Mouse (Mus musculus): Measurements from ENCODE around the gene Polr1e. TPM values are rescaled to one million over a fixed set of nuclear protein-coding genes. Genes with fewer than 3 reads are reported as not detected.
A peak's percentile ranks its signal among the peaks of the same experiment; 100 is the strongest.
"Not testable (repeated sequence)": the region's sequence is repeated elsewhere in the genome, so short reads cannot be mapped to it uniquely, and the experiment has no call there.

The Polr1e gene
- polyA plus RNA-seq, 1 experiment from 2014 or later = 35.3 TPM

- no peak overlapping the region for H3K9ac ChIP-seq (ENCODE audit: low read length)
- DNase-seq (ENCODE audit: low spot score) = no peak
- H3K9me3 ChIP-seq (replicated peaks; ENCODE audit: control insufficient read depth, low read length) = no peaks in the 10 kb centered on the region
- 90% methylated on average over 13 of the region's 13 CpGs for WGBS
- H3K4me3 ChIP-seq (ENCODE audit: low read depth, low read length) = no peak overlapping the region
- H3K27ac ChIP-seq (ENCODE audit: low read depth, low read length) = no peak overlapping the region
- H3K4me1 ChIP-seq (ENCODE audit: control insufficient read depth, insufficient read depth, low read length) = no peaks in the 10 kb centered on the region
- no peak for ATAC-seq
- H3K36me3 ChIP-seq (ENCODE audit: control insufficient read depth, insufficient read depth, low read length) = peaks cover 76% of the 10 kb centered on the region
- H3K27me3 ChIP-seq (replicated peaks; ENCODE audit: control insufficient read depth, insufficient read depth, low read length) = no peaks in the 10 kb centered on the region
- no peak overlapping the region for H3K4me2 ChIP-seq (ENCODE audit: low read length)
These were observed 19.4 kb downstream of the Polr1e start for GRCm38 (mm10) chr4:45037455-45038410.

- not testable (repeated sequence) for H3K27ac ChIP-seq (ENCODE audit: low read depth, low read length); H3K27me3 ChIP-seq (replicated peaks; ENCODE audit: control insufficient read depth, insufficient read depth, low read length); H3K4me2 ChIP-seq (ENCODE audit: low read length); H3K4me3 ChIP-seq (ENCODE audit: low read depth, low read length); ATAC-seq; H3K9ac ChIP-seq (ENCODE audit: low read length); H3K4me1 ChIP-seq (ENCODE audit: control insufficient read depth, insufficient read depth, low read length); DNase-seq (ENCODE audit: low spot score); H3K9me3 ChIP-seq (replicated peaks; ENCODE audit: control insufficient read depth, low read length)
- H3K36me3 ChIP-seq (ENCODE audit: control insufficient read depth, insufficient read depth, low read length) = peaks cover 75% of the 10 kb centered on the region
- 62% methylated on average over 8 of the region's 8 CpGs for WGBS
These were observed 20.5 kb downstream of the Polr1e start for GRCm38 (mm10) chr4:45038879-45039278.

DNA sequence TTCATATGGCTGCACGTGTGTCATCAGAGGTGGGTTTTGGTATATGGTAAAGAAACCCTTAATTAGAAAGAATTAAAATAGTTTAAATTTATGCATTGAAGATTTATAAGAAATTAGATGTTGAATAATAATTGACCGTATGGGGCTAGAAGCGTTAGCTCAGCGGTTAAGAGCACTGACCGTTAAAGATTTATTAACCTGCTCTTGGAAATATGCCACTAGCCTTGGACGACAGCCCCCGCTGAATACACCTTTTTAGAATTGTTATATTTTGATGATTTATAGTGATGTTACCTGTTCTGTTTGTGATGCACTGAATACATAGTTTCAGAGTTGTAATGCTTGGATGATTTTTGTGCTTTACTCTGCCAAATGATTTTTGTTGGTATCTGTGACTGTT lies 21.2 kb downstream of the Polr1e start:
- WGBS = 93% methylated on average over 7 of the region's 7 CpGs
- not testable (repeated sequence) for H3K27me3 ChIP-seq (replicated peaks; ENCODE audit: control insufficient read depth, insufficient read depth, low read length); H3K9ac ChIP-seq (ENCODE audit: low read length); H3K4me1 ChIP-seq (ENCODE audit: control insufficient read depth, insufficient read depth, low read length); DNase-seq (ENCODE audit: low spot score); H3K4me3 ChIP-seq (ENCODE audit: low read depth, low read length); H3K9me3 ChIP-seq (replicated peaks; ENCODE audit: control insufficient read depth, low read length); ATAC-seq; H3K27ac ChIP-seq (ENCODE audit: low read depth, low read length); H3K4me2 ChIP-seq (ENCODE audit: low read length)
- H3K36me3 ChIP-seq (ENCODE audit: control insufficient read depth, insufficient read depth, low read length) = peaks cover 74% of the 10 kb centered on the region

GRCm38 (mm10) chr4:45040795-45041194 lies 22.4 kb downstream of the Polr1e start:
- ATAC-seq (no peak), DNase-seq (ENCODE audit: low spot score) (no peak)
- Histone ChIP-seq H3K9me3 (replicated peaks; ENCODE audit: control insufficient read depth, low read length) (no peaks in the 10 kb centered on the region), H3K4me3 (ENCODE audit: low read depth, low read length) (no peak overlapping the region), H3K27me3 (replicated peaks; ENCODE audit: control insufficient read depth, insufficient read depth, low read length) (no peaks in the 10 kb centered on the region), H3K36me3 (ENCODE audit: control insufficient read depth, insufficient read depth, low read length) (peaks cover 74% of the 10 kb centered on the region), H3K27ac (ENCODE audit: low read depth, low read length) (no peak overlapping the region), H3K9ac (ENCODE audit: low read length) (no peak overlapping the region), H3K4me1 (ENCODE audit: control insufficient read depth, insufficient read depth, low read length) (no peaks in the 10 kb centered on the region), H3K4me2 (ENCODE audit: low read length) (no peak overlapping the region)
- WGBS = 87% methylated on average over 7 of the region's 7 CpGs

DNA sequence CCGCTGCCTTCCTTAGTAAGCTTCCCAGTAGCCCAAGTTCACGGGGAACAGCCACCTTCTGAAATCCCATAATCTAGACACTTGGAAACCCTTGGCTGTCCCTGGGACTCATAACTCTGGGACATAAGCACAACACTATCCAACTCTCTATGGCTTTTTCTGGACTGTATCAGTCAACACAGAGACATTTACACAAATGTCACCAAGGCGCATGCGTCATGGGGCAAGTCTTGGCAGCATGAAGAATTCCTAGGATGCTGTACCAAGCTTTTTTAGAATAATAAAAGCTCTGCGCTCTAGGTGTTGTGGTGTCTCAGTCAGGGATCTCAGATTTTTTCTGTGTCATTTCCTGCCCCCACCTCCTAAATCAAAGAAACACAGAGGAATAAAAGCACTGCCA lies 28.3 kb downstream of the Polr1e start:
- Histone ChIP-seq H3K9me3 (replicated peaks; ENCODE audit: control insufficient read depth, low read length) (no peaks in the 10 kb centered on the region), H3K9ac (ENCODE audit: low read length) (no peak overlapping the region), H3K27me3 (replicated peaks; ENCODE audit: control insufficient read depth, insufficient read depth, low read length) (no peaks in the 10 kb centered on the region), H3K4me1 (ENCODE audit: control insufficient read depth, insufficient read depth, low read length) (no peaks in the 10 kb centered on the region), H3K4me2 (ENCODE audit: low read length) (no peak overlapping the region), H3K27ac (ENCODE audit: low read depth, low read length) (no peak overlapping the region), H3K4me3 (ENCODE audit: low read depth, low read length) (no peak overlapping the region), H3K36me3 (ENCODE audit: control insufficient read depth, insufficient read depth, low read length) (peaks cover 81% of the 10 kb centered on the region)
- ATAC-seq (no peak), DNase-seq (ENCODE audit: low spot score) (no peak)
- 92% methylated on average over 5 of the region's 5 CpGs for WGBS

DNA sequence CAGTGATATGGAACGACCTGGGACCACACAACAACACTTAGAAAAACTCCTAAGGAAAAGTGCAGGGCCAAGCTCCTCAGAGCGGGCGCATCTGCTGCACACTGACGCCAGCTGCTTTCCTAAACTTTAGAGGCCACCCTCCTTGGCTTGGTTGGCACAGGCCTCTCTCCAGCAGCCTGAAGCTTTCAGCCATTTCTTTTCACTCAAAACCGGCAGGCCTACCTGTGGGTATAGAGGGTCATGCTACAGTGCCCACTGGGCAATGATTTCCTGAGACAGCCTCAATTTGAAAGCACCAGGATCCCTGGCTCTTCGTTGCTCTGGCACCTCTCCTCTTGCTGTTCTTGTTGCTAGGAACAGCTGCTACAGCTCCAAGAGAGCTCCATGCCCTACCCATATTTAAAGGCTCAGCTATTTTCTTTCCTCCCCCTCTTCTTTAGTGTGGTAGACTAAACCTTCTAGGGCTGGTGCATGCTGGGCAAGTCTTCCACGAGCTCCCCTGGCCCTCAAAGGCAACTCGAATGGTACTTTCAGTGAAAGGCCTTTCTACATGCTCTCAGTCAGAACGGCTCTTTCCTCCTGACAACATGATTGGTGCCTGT lies 29.0 kb downstream of the Polr1e start:
- no peak overlapping the region for H3K4me2 ChIP-seq (ENCODE audit: low read length)
- no peak overlapping the region for H3K4me3 ChIP-seq (ENCODE audit: low read depth, low read length)
- no peaks in the 10 kb centered on the region for H3K4me1 ChIP-seq (ENCODE audit: control insufficient read depth, insufficient read depth, low read length)
- H3K9ac ChIP-seq (ENCODE audit: low read length) = no peak overlapping the region
- no peaks in the 10 kb centered on the region for H3K27me3 ChIP-seq (replicated peaks; ENCODE audit: control insufficient read depth, insufficient read depth, low read length)
- 75% methylated on average over 9 of the region's 9 CpGs for WGBS
- ATAC-seq (no peak), DNase-seq (ENCODE audit: low spot score) (no peak)
- H3K36me3 ChIP-seq (ENCODE audit: control insufficient read depth, insufficient read depth, low read length) = peaks cover 74% of the 10 kb centered on the region
- H3K27ac ChIP-seq (ENCODE audit: low read depth, low read length) = no peak overlapping the region
- no peaks in the 10 kb centered on the region for H3K9me3 ChIP-seq (replicated peaks; ENCODE audit: control insufficient read depth, low read length)

DNA sequence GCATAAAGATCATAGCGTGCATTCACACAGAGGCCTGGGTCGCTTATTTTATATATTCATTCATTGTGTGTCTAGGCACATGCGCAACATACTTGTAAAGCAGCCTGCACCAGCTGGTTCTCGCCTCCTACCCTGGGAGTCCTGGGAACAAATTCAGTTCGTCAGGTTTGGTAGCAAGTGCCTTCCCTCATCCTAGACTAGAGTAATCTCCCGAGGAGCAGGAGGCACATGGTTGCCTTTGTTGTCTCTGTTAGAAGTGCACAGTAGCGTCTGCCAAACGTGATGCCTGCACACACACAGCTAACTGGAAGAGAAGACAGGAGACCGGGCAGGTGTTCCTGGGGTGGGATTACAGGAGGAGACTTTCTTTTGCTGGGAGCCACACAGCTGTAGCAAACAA lies 29.6 kb downstream of the Polr1e start:
- Histone ChIP-seq H3K9ac (ENCODE audit: low read length) (no peak overlapping the region), H3K4me3 (ENCODE audit: low read depth, low read length) (no peak overlapping the region), H3K4me1 (ENCODE audit: control insufficient read depth, insufficient read depth, low read length) (no peaks in the 10 kb centered on the region), H3K9me3 (replicated peaks; ENCODE audit: control insufficient read depth, low read length) (no peaks in the 10 kb centered on the region), H3K4me2 (ENCODE audit: low read length) (no peak overlapping the region), H3K36me3 (ENCODE audit: control insufficient read depth, insufficient read depth, low read length) (peaks cover 72% of the 10 kb centered on the region), H3K27me3 (replicated peaks; ENCODE audit: control insufficient read depth, insufficient read depth, low read length) (no peaks in the 10 kb centered on the region), H3K27ac (ENCODE audit: low read depth, low read length) (no peak overlapping the region)
- 64% methylated on average over 9 of the region's 9 CpGs for WGBS
- no peak for DNase-seq (ENCODE audit: low spot score)
- no peak for ATAC-seq

DNA sequence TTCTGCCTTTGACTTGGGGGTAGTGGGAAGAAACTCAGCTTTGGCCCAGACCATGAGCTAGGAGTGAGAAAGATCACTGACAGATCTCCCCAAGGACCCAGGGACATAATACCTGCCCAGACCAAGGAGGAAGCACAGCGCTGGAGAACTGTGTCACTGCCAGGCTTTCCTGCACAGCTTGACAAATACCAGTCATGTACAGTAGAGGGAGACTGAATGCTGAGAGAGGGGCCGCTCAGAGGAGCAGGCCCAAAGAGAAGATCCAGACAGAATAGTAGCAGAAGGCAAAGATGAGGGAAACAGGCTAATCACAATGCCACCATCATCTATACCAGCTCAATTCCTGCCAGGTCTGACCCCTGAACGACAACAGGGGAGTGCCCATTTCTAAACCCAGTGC lies 36.5 kb downstream of the Polr1e start:
- no peaks in the 10 kb centered on the region for H3K4me1 ChIP-seq (ENCODE audit: control insufficient read depth, insufficient read depth, low read length)
- no peak overlapping the region for H3K9ac ChIP-seq (ENCODE audit: low read length)
- peak; percentile 21 for DNase-seq (ENCODE audit: low spot score)
- no peak overlapping the region for H3K27ac ChIP-seq (ENCODE audit: low read depth, low read length)
- no peaks in the 10 kb centered on the region for H3K9me3 ChIP-seq (replicated peaks; ENCODE audit: control insufficient read depth, low read length)
- peaks cover 42% of the 10 kb centered on the region for H3K36me3 ChIP-seq (ENCODE audit: control insufficient read depth, insufficient read depth, low read length)
- ATAC-seq = no peak
- H3K4me2 ChIP-seq (ENCODE audit: low read length) = no peak overlapping the region
- no peak overlapping the region for H3K4me3 ChIP-seq (ENCODE audit: low read depth, low read length)
- 68% methylated on average over 3 of the region's 3 CpGs for WGBS
- no peaks in the 10 kb centered on the region for H3K27me3 ChIP-seq (replicated peaks; ENCODE audit: control insufficient read depth, insufficient read depth, low read length)

DNA sequence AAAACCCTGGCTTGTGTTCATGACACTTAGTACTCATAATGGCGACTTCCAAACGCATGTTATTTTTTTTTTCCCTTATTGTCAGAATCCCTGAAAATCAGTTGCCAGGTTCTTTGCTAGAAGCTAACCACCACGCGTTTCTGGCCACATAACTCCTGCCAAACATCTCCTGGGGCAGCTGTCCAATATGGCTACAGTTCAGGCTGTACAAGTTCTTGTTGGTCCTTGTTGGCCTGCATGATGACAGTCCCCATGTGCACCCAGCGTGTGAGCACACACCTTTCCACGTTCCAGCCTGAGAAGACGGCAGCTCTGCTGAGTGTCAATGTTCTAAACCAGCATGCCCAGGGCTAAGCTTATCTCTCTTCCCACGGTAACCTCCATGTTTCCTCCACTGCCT lies 37.1 kb downstream of the Polr1e start:
- H3K27me3 ChIP-seq (replicated peaks; ENCODE audit: control insufficient read depth, insufficient read depth, low read length) = no peaks in the 10 kb centered on the region
- H3K36me3 ChIP-seq (ENCODE audit: control insufficient read depth, insufficient read depth, low read length) = peaks cover 42% of the 10 kb centered on the region
- H3K4me1 ChIP-seq (ENCODE audit: control insufficient read depth, insufficient read depth, low read length) = no peaks in the 10 kb centered on the region
- no peak for ATAC-seq
- H3K4me2 ChIP-seq (ENCODE audit: low read length) = no peak overlapping the region
- H3K9ac ChIP-seq (ENCODE audit: low read length) = no peak overlapping the region
- H3K4me3 ChIP-seq (ENCODE audit: low read depth, low read length) = no peak overlapping the region
- no peak for DNase-seq (ENCODE audit: low spot score)
- WGBS = 92% methylated on average over 8 of the region's 8 CpGs
- no peaks in the 10 kb centered on the region for H3K9me3 ChIP-seq (replicated peaks; ENCODE audit: control insufficient read depth, low read length)
- no peak overlapping the region for H3K27ac ChIP-seq (ENCODE audit: low read depth, low read length)
